Mouse (Mus musculus): ENCODE results near the gene Myo18b.

Gene Myo18b

DNA sequence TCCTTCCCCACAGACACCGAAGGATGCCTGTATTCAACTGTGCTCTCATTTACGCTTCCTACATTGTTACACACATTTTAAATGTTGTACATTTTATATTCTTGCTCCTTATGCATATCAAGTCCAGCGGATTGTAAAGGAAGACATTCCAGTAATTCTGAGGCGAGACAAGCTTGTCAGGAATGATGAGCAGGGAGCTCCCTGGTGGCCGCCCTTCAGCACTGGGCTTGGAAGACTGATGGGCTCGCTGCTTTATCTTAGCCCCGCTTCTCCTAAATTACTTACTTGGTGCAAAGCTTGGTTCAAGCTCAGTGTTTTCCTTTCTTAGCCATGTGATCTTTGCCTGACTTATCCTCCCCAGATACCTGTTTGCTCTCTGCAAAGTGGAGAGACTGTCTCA, 223.7 kb downstream of the Myo18b start:
- CTCF ChIA-PET: interaction anchor here (0.6 to 1.5 kb wide), 5 partner anchors 11 to 432 kb away, joined by 3 to 8 read pairs (median 3); no protein-coding TSS in a partner anchor
- POLR2A ChIA-PET: interaction anchor here in 1 of 4 experiments (1.2 to 1.8 kb wide), 3 partner anchors 11 to 17 kb away, joined by 3 to 7 read pairs (median 7); no protein-coding TSS in a partner anchor

DNA sequence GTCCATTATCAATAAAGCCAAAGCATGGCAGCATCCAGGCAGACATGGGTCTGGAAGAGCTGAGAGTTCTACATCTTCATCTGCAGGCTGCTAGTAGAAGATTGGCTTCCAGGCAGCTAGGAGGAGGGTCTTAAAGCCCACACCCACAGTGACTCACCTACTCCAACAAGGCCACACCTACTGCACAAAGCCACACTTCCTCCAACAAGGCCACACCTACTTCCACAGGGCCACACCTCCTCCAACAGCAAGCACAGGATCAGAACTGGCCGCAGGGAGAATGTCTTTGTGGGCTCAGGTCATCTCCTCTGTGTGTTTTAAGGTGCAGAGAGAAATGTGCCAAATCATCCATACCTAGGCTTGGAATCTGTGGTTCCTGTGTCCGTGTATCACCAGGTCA, 224.2 kb downstream of the Myo18b start:
- CTCF ChIA-PET: interaction anchor here in 3 of 4 experiments (0.6 to 1.5 kb wide), 5 partner anchors 11 to 431 kb away, joined by 3 to 8 read pairs (median 3); no protein-coding TSS in a partner anchor
- POLR2A ChIA-PET: interaction anchor here in 1 of 4 experiments (0.8 to 1.8 kb wide), 4 partner anchors 9 to 16 kb away, joined by 3 to 7 read pairs (median 5); no protein-coding TSS in a partner anchor

GRCm38 (mm10) chr5:112667153-112667552, 229.0 kb downstream of the Myo18b start:
- ChIA-PET CTCF (no interaction called here), POLR2A (no interaction called here)

DNA sequence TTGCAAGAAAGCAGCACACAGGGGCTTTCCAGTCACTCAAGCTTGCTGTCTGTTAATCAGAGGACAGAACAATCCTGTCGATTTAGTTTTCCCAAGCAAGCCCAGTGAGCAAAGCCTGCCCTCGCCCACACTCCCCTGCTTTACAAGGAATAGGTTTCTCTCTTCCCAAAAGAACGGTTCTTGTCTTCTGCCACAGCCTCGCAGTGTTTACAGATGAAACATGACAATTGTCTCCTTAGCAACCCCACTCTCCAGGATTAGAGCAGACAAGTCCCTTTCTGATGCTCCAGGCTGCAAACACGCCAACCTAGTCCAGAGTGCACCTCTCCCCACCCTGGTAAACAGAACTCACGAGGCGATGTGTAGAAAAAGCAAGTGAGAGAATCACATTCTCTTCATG, 230.5 kb downstream of the Myo18b start:
- CTCF ChIA-PET: no interaction called here
- POLR2A ChIA-PET: no interaction called here

- CTCF ChIA-PET: interaction anchor here in 1 of 4 experiments (0.6 to 0.8 kb wide), 2 partner anchors 130 to 503 kb away, joined by 3 to 7 read pairs; no protein-coding TSS in a partner anchor
- POLR2A ChIA-PET: interaction anchor here in 3 of 4 experiments (0.5 to 1.7 kb wide), 7 partner anchors 8 to 195 kb away, joined by 3 to 5 read pairs (median 3); no protein-coding TSS in a partner anchor
Measured at GRCm38 (mm10) chr5:112663701-112664100, 232.5 kb downstream of the Myo18b start.

GRCm38 (mm10) chr5:112660924-112661431, 235.2 kb downstream of the Myo18b start:
- ChIA-PET CTCF (interaction anchor here (0.5 to 1.8 kb wide), 37 partner anchors 9 to 1113 kb away, joined by 3 to 18 read pairs (median 3); partner anchors contain the start of gene Tmem211 (in 1 of the 4)), POLR2A (interaction anchor here (0.5 to 1.6 kb wide), 17 partner anchors 9 to 674 kb away, joined by 3 to 8 read pairs (median 4); no protein-coding TSS in a partner anchor)

- CTCF ChIA-PET: interaction anchor here in 1 of 4 experiments (0.8 kb wide), 1 partner anchor 516 kb away, joined by 3 read pairs; no protein-coding TSS in a partner anchor
Measured at GRCm38 (mm10) chr5:112659295-112659694, 236.9 kb downstream of the Myo18b start.

GRCm38 (mm10) chr5:112656811-112657210, 239.4 kb downstream of the Myo18b start:
- ChIA-PET CTCF (interaction anchor here in 1 of 4 experiments (0.8 to 1.0 kb wide), 2 partner anchors 83 to 124 kb away, joined by 3 read pairs; no protein-coding TSS in a partner anchor), POLR2A (interaction anchor here in 3 of 4 experiments (0.6 to 2.4 kb wide), 6 partner anchors 10 to 179 kb away, joined by 3 to 8 read pairs (median 6); no protein-coding TSS in a partner anchor)

More at GRCm38 (mm10) chr5:112659295-112659694, 236.9 kb downstream of the Myo18b start:
- POLR2A ChIA-PET: interaction anchor here in 2 of 4 experiments (1.0 to 1.5 kb wide), 4 partner anchors 12 to 27 kb away, joined by 3 read pairs; no protein-coding TSS in a partner anchor

DNA sequence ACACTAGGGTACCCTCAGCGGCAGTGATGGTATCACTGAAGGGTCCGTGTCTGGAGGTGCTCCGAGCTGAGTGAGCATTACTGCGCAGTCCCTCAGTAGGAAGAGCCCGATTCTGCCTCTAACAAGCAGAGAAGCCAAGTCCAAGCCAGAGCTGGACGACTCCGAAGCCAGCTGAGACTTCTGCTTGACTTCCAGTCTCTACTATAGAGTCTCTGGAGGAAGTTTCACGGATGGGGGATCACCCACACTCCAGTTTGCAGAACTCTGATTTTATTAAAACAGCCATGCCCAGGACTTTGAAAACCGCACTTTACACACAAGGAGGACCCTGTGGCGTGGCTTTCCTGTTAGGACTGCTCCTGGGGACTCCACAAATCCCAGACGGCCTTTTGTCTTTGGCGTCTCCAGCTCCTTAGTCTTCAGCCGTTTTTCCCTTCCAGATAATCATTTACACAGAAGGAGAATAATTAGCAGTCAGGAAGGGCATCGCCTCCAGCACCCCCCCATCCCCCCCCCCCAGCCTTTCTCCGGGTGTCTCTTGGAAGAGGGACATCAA, 240.1 kb downstream of the Myo18b start:
- ChIA-PET POLR2A (interaction anchor here in 3 of 4 experiments (0.6 to 2.4 kb wide), 10 partner anchors 8 to 178 kb away, joined by 3 to 8 read pairs (median 4); no protein-coding TSS in a partner anchor), CTCF (interaction anchor here in 3 of 4 experiments (0.6 to 1.1 kb wide), 4 partner anchors 10 to 123 kb away, joined by 3 to 4 read pairs (median 4); no protein-coding TSS in a partner anchor)

GRCm38 (mm10) chr5:112655529-112655928, 240.6 kb downstream of the Myo18b start:
- POLR2A ChIA-PET: interaction anchor here in 3 of 4 experiments (0.7 to 2.4 kb wide), 9 partner anchors 8 to 32 kb away, joined by 3 to 8 read pairs (median 4); no protein-coding TSS in a partner anchor
- CTCF ChIA-PET: interaction anchor here in 2 of 4 experiments (0.6 to 1.1 kb wide), 2 partner anchors 60 to 82 kb away, joined by 4 read pairs; no protein-coding TSS in a partner anchor

DNA sequence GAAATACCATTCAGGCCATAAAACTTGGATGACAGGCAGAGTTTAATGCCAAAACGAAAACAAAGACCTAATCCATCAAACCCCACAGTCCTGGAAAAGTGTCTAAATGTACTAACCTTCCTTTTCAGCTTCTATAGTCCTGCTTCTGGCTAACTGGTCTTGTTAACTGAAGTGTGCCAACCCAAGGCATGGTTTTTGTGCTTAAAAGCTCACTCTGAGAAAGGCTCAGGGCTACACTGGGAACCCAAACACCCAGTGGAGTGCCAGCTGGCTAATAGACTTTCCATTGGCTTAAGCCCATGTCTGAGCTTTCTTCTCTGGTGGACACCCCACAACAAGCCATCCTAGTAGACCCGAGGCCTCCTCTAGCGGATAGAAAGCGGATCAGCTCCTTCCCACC, 244.1 kb downstream of the Myo18b start:
- CTCF ChIA-PET: interaction anchor here in 1 of 4 experiments (1.5 kb wide), 1 partner anchor 119 kb away, joined by 4 read pairs; no protein-coding TSS in a partner anchor

GRCm38 (mm10) chr5:112649164-112649702, 246.9 kb downstream of the Myo18b start:
- POLR2A ChIA-PET: no interaction called here
- CTCF ChIA-PET: interaction anchor here in 1 of 4 experiments (3.4 kb wide), 1 partner anchor 12 kb away, joined by 16 read pairs; no protein-coding TSS in a partner anchor

More for the DNA sequence above, 244.1 kb downstream of the Myo18b start:
- POLR2A ChIA-PET: interaction anchor here in 1 of 4 experiments (0.9 to 1.5 kb wide), 2 partner anchors 9 to 13 kb away, joined by 3 to 4 read pairs; no protein-coding TSS in a partner anchor

DNA sequence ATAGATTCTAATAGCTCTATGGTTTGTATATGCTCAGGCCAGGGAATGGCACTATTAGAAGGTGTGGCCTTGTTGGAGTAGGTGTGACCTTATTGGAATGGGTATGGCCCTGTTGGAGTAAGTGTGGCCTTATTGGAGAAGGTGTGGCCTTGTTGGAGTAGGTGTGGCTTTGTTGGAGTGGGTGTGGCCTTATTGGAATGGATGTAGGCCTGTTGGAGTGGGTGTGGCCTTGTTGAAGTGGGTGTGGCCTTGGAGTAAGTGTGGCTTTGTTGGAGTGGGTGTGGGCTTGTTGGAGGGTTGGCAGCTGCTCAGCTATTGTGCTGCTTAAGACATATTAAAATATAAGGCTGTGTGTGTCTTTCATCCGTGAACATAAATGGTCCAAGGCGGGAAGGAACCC, 249.3 kb downstream of the Myo18b start:
- ChIA-PET CTCF (interaction anchor here in 2 of 4 experiments (1.1 to 3.4 kb wide), 5 partner anchors 9 to 215 kb away, joined by 3 to 16 read pairs (median 3); no protein-coding TSS in a partner anchor), POLR2A (interaction anchor here in 2 of 4 experiments (0.9 to 1.7 kb wide), 7 partner anchors 9 to 61 kb away, joined by 3 to 8 read pairs (median 4); no protein-coding TSS in a partner anchor)

DNA sequence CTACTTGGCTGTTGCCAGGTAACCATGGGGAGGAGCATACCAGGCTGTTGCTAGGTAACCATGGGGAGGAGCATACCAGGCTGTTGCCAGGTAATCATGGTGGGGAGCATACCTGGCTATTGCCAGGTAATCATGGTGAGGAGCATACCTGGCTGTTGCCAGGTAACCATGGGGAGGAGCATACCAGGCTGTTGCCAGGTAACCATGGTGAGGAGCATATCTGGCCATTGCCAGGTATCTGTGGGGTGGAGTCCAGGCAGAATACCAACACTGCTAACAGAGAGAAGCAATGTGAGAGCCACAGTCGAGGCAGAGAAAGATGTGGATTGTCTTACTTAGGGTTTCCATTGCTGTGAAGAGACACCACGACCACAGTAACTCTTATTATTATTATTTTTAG, 250.6 kb downstream of the Myo18b start:
- POLR2A ChIA-PET: interaction anchor here in 2 of 4 experiments (0.8 to 1.7 kb wide), 3 partner anchors 16 to 41 kb away, joined by 3 to 8 read pairs (median 3); no protein-coding TSS in a partner anchor
- CTCF ChIA-PET: interaction anchor here in 1 of 4 experiments (1.1 to 3.4 kb wide), 2 partner anchors 16 to 214 kb away, joined by 3 to 16 read pairs; no protein-coding TSS in a partner anchor

DNA sequence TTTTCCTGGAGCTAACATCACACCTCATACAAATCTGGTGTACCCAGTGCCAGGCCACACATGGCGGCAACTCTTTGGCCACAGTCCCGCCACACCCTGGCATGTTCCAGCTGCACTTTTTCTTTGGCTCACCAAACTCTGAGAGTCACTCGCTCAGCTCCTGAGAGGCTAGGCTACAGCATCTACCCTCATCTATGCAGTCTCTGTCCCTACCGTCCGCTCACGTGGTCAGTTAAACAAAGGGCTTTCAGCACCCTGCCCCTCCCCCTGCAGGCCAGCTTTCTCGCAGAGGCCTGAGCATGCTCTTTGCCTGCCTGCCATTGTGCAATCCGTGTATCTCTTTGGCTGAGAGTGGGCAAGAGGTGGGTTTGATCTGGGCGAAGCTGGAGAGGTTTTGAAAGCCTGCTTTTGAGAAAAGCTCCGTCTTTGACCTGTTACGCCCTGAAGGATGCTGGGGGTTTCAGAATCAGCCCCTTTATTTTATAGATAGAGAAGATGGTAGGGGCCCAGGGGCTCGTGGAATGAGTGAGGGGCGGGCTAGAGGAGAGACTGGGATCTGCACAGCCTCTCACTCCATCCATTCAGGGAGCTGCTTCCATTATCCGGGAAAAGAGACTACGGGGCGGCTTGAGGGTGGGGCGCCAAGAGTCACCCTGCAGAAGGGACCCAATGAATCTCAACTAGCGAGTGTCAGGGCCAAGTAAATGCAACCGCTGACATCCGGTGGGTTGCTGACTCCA, 252.5 kb downstream of the Myo18b start:
- CTCF ChIA-PET: interaction anchor here in 2 of 4 experiments (0.5 to 2.0 kb wide), 6 partner anchors 17 to 194 kb away, joined by 3 to 8 read pairs (median 4); no protein-coding TSS in a partner anchor
- POLR2A ChIA-PET: interaction anchor here in 3 of 4 experiments (0.5 to 1.9 kb wide), 19 partner anchors 9 to 213 kb away, joined by 3 to 7 read pairs (median 4); no protein-coding TSS in a partner anchor

DNA sequence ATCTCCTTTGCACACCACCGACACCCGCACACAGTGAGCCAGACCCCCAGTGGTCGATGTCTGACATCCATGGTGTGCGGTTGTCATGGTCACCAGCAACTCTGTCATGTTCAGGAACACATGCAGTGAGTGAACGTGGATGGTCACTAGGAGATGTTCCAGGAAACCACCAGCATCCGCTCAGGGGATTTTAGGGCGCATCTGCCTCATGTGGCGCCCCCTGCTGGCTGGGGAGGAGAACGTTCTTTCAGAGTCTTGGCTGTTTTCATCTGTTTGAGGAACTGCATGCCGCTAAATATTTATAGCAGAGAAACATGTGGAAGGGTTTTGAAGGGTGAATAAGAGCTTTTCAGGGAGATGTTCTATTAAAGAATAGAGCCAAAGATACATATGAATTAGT, 253.4 kb downstream of the Myo18b start:
- ChIA-PET CTCF (interaction anchor here in 2 of 4 experiments (0.8 to 2.0 kb wide), 3 partner anchors 18 to 110 kb away, joined by 3 to 8 read pairs (median 7); no protein-coding TSS in a partner anchor), POLR2A (interaction anchor here in 2 of 4 experiments (0.8 to 1.6 kb wide), 6 partner anchors 14 to 69 kb away, joined by 3 to 7 read pairs (median 3); no protein-coding TSS in a partner anchor)

- CTCF ChIA-PET: interaction anchor here in 3 of 4 experiments (0.6 to 1.2 kb wide), 5 partner anchors 19 to 377 kb away, joined by 3 to 7 read pairs (median 3); no protein-coding TSS in a partner anchor
- POLR2A ChIA-PET: interaction anchor here in 2 of 4 experiments (0.6 to 2.7 kb wide), 2 partner anchors 16 to 209 kb away, joined by 3 to 7 read pairs; no protein-coding TSS in a partner anchor
Measured at GRCm38 (mm10) chr5:112641770-112642169, 254.4 kb downstream of the Myo18b start.

All from embryonic stem cell, embryonic (primary cell).